Mouse (Mus musculus) midbrain, embryonic 16.5 days (tissue): ENCODE data around the gene Topors. TPM values are rescaled to one million over a fixed set of nuclear protein-coding genes. Genes with fewer than 3 reads are reported as not detected.

Experiments
- ATAC-seq: fragments of 200-750 bp; cut with Nextera tagmentation; 2 replicates; pipeline ENCODE4 v1.8.0; 2017; ENCODE audit warnings: moderate TSS enrichment
- H3K27ac ChIP-seq: fragments of 300-500 bp; sonication (generic); 2 replicates; pipeline ENCODE4 v1.5.1; 2014; ENCODE audit warnings: mild to moderate bottlenecking, low read length, mixed read lengths
- H3K27me3 ChIP-seq: fragments of 300-500 bp; sonication (generic); 2 replicates; pipeline ENCODE4 v1.6.1; 2014; ENCODE audit warnings: low read depth, low read length, mixed read lengths; ENCODE audit not compliant: control insufficient read depth, insufficient read depth
- H3K36me3 ChIP-seq: fragments of 300-500 bp; sonication (generic); 2 replicates; pipeline ENCODE4 v1.6.1; 2014; ENCODE audit warnings: mild to moderate bottlenecking, low read length, moderate library complexity, mixed read lengths; ENCODE audit not compliant: control insufficient read depth, insufficient read depth
- H3K4me1 ChIP-seq: fragments of 300-500 bp; sonication (generic); 2 replicates; pipeline ENCODE4 v1.6.1; 2014; ENCODE audit warnings: mild to moderate bottlenecking, low read length, mixed read lengths; ENCODE audit not compliant: control insufficient read depth, insufficient read depth
- H3K4me2 ChIP-seq: fragments of 300-500 bp; sonication (generic); 2 replicates; pipeline ENCODE4 v1.6.1; 2014; ENCODE audit warnings: mild to moderate bottlenecking, low read length, mixed read lengths
- H3K4me3 ChIP-seq: fragments of 300-500 bp; sonication (generic); 2 replicates; pipeline ENCODE4 v1.5.1; 2014; ENCODE audit warnings: low read depth, mild to moderate bottlenecking, low read length, moderate library complexity, mixed read lengths
- H3K9ac ChIP-seq: fragments of 300-500 bp; sonication (generic); 2 replicates; pipeline ENCODE4 v1.6.1; 2014; ENCODE audit warnings: low read depth, low read length, mixed read lengths
- H3K9me3 ChIP-seq: fragments of 300-500 bp; sonication (generic); replicated peaks from 2 replicates; pipeline ENCODE4 v1.6.1; 2014; ENCODE audit warnings: mild to moderate bottlenecking, low read length, mixed read lengths; ENCODE audit not compliant: control insufficient read depth, poor library complexity, severe bottlenecking
- WGBS: fragments of 180-500 bp; shearing (Covaris S2); extraction: QIAGEN DNeasy Blood & Tissue Kit; methylation state at CpG from one replicate; pipeline ENCODE4 v1.1.7; 2014; 5-methylcytosine and 5-hydroxymethylcytosine counted together
- polyA plus RNA-seq: library from polyadenylated mRNA; unstranded; fragments of >200 nt; fragmentation: Nextera tagmentation; extraction: Ambion mirVana; gene quantifications from 2 replicates; pipeline ENCODE4 v1.2.1, GENCODE M21; 2015

Topors gene
- polyA plus RNA-seq = 28.6 and 31.9 TPM in 2 replicates

- peak; percentile 95 for ATAC-seq
Measured at GRCm38 (mm10) chr4:40269430-40270032, at the start of gene Topors, which contains the start of gene Smim27. Gene Topors, minus strand, starts transcription at chr4:40269850. Gene Smim27, plus strand, starts transcription at chr4:40269579.

GRCm38 (mm10) chr4:40317404-40317803 lies 47.8 kb upstream of the Topors start:
- Histone ChIP-seq H3K27me3 (no peaks in the 10 kb centered on the region), H3K9ac (no peak overlapping the region), H3K27ac (no peak overlapping the region), H3K4me2 (no peak overlapping the region), H3K4me3 (no peak overlapping the region), H3K9me3 (no peaks in the 10 kb centered on the region), H3K36me3 (no peaks in the 10 kb centered on the region), H3K4me1 (no peaks in the 10 kb centered on the region)
- peak; percentile 60 for ATAC-seq
- 71% methylated on average over 3 of the region's 3 CpGs for WGBS

More at GRCm38 (mm10) chr4:40269430-40270032, at the start of gene Topors, which contains the start of gene Smim27:
- under 1% methylated on average over 38 of the region's 38 CpGs for WGBS
- H3K27me3 ChIP-seq = no peaks in the 10 kb centered on the region
- peak within 1 kb of the TSS; percentile 83 for H3K4me2 ChIP-seq
- H3K9ac ChIP-seq = peak within 1 kb of the TSS; percentile 90
- peak within 1 kb of the TSS; percentile 86 for H3K4me3 ChIP-seq
- H3K27ac ChIP-seq = peak within 1 kb of the TSS; percentile 97
- H3K9me3 ChIP-seq = no peaks in the 10 kb centered on the region
- no peaks in the 10 kb centered on the region for H3K36me3 ChIP-seq
- H3K4me1 ChIP-seq = peaks cover 20% of the 10 kb centered on the region

- Histone ChIP-seq H3K9me3 (no peaks in the 10 kb centered on the region), H3K27ac (no peak overlapping the region), H3K9ac (no peak overlapping the region), H3K27me3 (no peaks in the 10 kb centered on the region), H3K4me3 (no peak overlapping the region), H3K36me3 (no peaks in the 10 kb centered on the region), H3K4me2 (no peak overlapping the region), H3K4me1 (peaks cover 4% of the 10 kb centered on the region; the same call in 1 of the 2 replicates)
- no peak for ATAC-seq
- WGBS = 82% methylated on average over 6 of the region's 6 CpGs
Measured at GRCm38 (mm10) chr4:40313026-40313425, 43.4 kb upstream of the Topors start.

GRCm38 (mm10) chr4:40312213-40312612 lies 42.6 kb upstream of the Topors start:
- Histone ChIP-seq H3K9me3 (no peaks in the 10 kb centered on the region), H3K4me2 (no peak overlapping the region), H3K4me1 (peaks cover 4% of the 10 kb centered on the region; the same call in 1 of the 2 replicates), H3K27me3 (no peaks in the 10 kb centered on the region), H3K36me3 (no peaks in the 10 kb centered on the region), H3K4me3 (no peak overlapping the region), H3K27ac (no peak overlapping the region), H3K9ac (no peak overlapping the region)
- no peak for ATAC-seq
- WGBS = 91% methylated on average over 1 of the region's 1 CpGs

GRCm38 (mm10) chr4:40310796-40311383 lies 41.2 kb upstream of the Topors start:
- H3K4me3 ChIP-seq = no peak overlapping the region
- peaks cover 4% of the 10 kb centered on the region; the same call in 1 of the 2 replicates for H3K4me1 ChIP-seq
- no peak overlapping the region for H3K9ac ChIP-seq
- no peaks in the 10 kb centered on the region for H3K36me3 ChIP-seq
- H3K4me2 ChIP-seq = no peak overlapping the region
- no peaks in the 10 kb centered on the region for H3K27me3 ChIP-seq
- ATAC-seq = peak; percentile 62
- no peak overlapping the region for H3K27ac ChIP-seq
- 60% methylated on average over 11 of the region's 11 CpGs for WGBS
- no peaks in the 10 kb centered on the region for H3K9me3 ChIP-seq

GRCm38 (mm10) chr4:40309682-40310081 lies 40.0 kb upstream of the Topors start:
- no peak overlapping the region for H3K27ac ChIP-seq
- ATAC-seq = no peak
- H3K4me1 ChIP-seq = peaks cover 4% of the 10 kb centered on the region; the same call in 1 of the 2 replicates

GRCm38 (mm10) chr4:40302445-40303125 lies 32.9 kb upstream of the Topors start:
- Histone ChIP-seq H3K36me3 (no peaks in the 10 kb centered on the region), H3K27me3 (no peaks in the 10 kb centered on the region), H3K4me1 (no peaks in the 10 kb centered on the region), H3K4me3 (no peak overlapping the region), H3K9me3 (no peaks in the 10 kb centered on the region), H3K27ac (no peak overlapping the region), H3K9ac (no peak overlapping the region), H3K4me2 (no peak overlapping the region)
- no peak for ATAC-seq
- 89% methylated on average over 10 of the region's 10 CpGs for WGBS

More at GRCm38 (mm10) chr4:40309682-40310081, 40.0 kb upstream of the Topors start:
- Histone ChIP-seq H3K27me3 (no peaks in the 10 kb centered on the region), H3K4me2 (no peak overlapping the region), H3K9ac (no peak overlapping the region), H3K36me3 (no peaks in the 10 kb centered on the region), H3K4me3 (no peak overlapping the region), H3K9me3 (no peaks in the 10 kb centered on the region)

GRCm38 (mm10) chr4:40301076-40301789 lies 31.6 kb upstream of the Topors start:
- H3K4me2 ChIP-seq = peak overlapping the region; percentile 38
- no peak overlapping the region for H3K27ac ChIP-seq
- H3K4me3 ChIP-seq = no peak overlapping the region
- WGBS = 13% methylated on average over 16 of the region's 16 CpGs
- H3K4me1 ChIP-seq = no peaks in the 10 kb centered on the region
- H3K9ac ChIP-seq = no peak overlapping the region
- no peaks in the 10 kb centered on the region for H3K36me3 ChIP-seq
- H3K9me3 ChIP-seq = no peaks in the 10 kb centered on the region
- peak; percentile 87 for ATAC-seq
- H3K27me3 ChIP-seq = no peaks in the 10 kb centered on the region
